Mouse (Mus musculus) adrenal gland, postnatal 10 days (tissue): Measurements from ENCODE around the gene Neurod2. TPM values are rescaled to one million over a fixed set of nuclear protein-coding genes. Genes with fewer than 3 reads are reported as not detected.

ENCODE experiments used
- DNase-seq: peaks from one replicate; pipeline ENCODE4 v3.0.0; 2021; ENCODE audit warnings: mixed read lengths
- total RNA-seq, 2 experiments: library from RNA; stranded (reverse); gene quantifications; 2 replicates each; pipeline ENCODE4 v1.2.3; 2021

Neurod2 gene
- total RNA-seq, 2 experiments from 2014 or later, result not detected

GRCm38 (mm10) chr11:98331401-98331800, 2.0 kb upstream of the Neurod2 start:
- DNase-seq, result no peak

DNA sequence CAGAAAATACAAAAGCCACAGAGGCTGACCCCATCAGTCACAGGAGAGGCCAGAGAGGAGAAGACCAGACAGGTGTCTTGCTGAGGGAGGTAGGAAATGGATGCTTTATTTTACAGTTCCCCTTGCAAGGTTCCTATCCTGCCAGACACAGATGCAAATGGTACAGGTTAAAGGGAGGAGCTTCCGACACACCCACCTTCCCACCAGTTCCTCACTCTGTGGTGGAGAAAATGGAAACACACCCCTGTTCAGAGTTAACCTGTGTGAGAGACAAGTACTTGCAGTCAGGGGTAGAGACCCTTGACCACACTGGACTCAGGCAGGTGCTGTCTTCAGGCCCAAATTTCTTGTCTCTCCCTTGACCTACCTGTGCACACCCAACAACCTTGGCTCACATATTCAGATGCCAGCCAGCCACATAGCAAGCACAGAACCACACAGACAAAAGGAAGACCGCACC, 1.3 kb upstream of the Neurod2 start:
- DNase-seq, result no peak

DNA sequence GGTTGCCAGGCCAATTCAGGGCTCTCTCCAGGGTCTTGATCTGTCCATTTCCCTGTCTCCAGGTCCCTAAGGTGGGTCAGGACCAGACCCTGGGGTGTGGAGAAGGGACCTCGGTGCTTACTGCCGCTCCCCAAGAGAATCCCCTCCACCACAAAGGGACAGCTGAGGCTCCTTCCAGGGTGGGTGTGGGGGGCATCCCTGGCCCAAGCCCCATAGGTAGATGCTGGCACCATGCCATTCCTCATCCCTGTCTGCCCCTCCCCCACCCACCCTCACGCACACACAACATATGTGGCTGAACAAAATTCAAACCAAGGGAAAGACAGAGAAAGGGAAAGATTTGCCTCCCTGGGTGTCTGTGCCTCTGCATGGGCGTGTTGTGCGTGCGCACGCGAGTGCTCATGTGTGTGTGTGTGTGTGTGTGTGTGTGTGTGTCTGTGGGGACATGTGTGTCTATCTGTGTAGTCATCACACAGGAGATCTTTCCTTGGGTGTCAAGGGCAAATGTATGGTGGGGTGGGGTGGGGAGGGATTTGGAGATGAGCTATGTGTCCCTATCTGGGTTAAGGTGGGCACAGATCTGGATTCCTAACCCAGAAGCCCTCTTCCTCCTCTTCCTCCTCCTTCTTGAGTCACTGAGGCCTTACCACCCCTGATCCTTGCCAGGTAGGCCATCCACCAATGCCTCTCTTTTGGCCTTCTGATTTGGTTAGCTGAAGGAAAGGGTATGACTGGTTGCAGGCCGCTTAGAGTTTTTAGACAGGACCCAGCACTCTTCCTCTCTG, 704 bp upstream of the Neurod2 start:
- DNase-seq, result no peak

GRCm38 (mm10) chr11:98328371-98329069, 928 bp downstream of the Neurod2 start:
- no peak for DNase-seq

DNA sequence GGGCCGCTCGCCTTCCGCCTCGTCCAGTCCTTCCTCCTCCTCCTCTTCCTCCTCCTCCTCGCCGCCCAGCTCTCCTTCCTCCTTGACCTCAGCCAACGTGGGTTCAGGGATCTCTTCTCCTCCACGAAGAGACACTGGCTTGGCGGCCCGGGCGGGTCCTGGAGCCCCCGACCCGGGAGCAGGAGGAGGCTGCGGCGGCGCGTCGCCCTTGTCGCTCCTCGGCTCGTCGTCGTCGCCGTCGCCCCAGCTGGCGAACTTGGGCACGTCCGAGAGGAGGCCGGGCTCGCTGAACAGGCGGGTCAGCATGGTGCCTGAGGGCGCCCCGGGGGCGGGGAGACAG, 1.4 kb downstream of the Neurod2 start:
- DNase-seq, result no peak

GRCm38 (mm10) chr11:98327136-98328030, 2.1 kb downstream of the Neurod2 start:
- DNase-seq, result no peak

- no peak for DNase-seq
Measured at GRCm38 (mm10) chr11:98326741-98327135, 2.7 kb downstream of the Neurod2 start.

- no peak for DNase-seq
Measured at GRCm38 (mm10) chr11:98325821-98326218, 3.6 kb downstream of the Neurod2 start.

- no peak for DNase-seq
Measured at GRCm38 (mm10) chr11:98325191-98325820, 4.1 kb downstream of the Neurod2 start.

GRCm38 (mm10) chr11:98323933-98324332, 5.5 kb downstream of the Neurod2 start:
- DNase-seq, result peak; percentile 68

- DNase-seq, result no peak
Measured at GRCm38 (mm10) chr11:98323136-98323866, 6.1 kb downstream of the Neurod2 start.

GRCm38 (mm10) chr11:98322159-98322558, 7.3 kb downstream of the Neurod2 start:
- DNase-seq, result no peak

GRCm38 (mm10) chr11:98321677-98322003, 7.8 kb downstream of the Neurod2 start:
- DNase-seq, result no peak

- no peak for DNase-seq
Measured at GRCm38 (mm10) chr11:98320806-98321676, 8.4 kb downstream of the Neurod2 start.

DNA sequence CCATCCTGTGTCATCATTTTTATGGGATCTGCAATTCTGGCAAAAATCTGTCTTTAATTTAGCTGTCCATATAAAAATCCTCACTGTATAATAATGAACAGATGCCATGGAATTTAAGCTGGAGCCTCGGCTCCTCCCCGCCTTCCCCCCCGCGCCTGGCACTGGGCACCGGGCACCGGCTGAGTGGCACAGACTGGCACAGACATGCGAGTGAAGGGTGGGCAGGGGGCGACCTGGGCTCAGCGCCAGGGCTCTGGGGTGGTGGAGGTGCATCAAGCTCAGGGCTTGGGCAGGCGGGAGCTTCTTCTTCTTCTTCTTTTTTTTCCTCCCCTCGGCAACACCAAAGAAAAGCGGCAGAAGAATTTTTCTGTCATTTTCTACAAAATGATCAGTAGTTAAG, 9.1 kb downstream of the Neurod2 start:
- DNase-seq, result no peak

DNA sequence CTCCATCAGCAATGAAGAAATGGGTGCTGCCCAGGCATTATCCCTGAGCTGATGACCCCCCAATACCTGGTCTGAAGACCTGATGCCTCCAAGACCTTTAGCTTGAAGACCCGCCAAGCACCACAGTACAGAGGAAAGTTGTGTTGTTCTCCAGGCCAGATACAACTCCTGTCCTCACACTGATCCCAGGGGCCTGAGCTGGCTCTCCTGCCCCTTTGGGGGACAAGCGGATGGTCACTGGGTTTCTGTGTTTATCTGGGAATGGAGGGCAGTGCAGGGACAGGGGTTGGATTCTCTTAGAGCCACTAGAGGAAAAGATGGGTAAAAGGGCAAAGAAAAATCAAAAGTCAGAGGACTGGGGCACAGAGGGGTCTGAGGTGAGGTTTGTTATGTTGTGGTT, 9.5 kb downstream of the Neurod2 start:
- DNase-seq, result no peak

DNA sequence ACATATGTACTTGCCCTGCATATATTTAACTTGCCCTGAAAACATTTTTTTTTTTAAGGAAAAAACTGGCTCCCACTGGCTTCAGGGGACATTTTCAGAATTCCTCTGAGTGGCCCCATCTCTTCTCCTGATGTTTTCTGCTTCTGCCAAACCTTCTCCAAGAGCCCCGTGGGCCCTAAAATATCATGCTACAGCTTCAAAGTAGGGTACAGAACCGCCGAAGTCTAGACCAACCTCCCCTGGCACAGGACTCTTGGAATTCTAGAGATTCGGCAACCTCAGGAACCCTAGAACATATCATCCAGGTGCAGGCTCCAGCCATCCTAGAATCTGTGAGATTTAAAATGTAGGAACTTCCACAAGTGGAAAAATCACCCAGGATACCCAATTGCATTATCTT, 9.9 kb downstream of the Neurod2 start:
- no peak for DNase-seq

GRCm38 (mm10) chr11:98319120-98319519, 10.3 kb downstream of the Neurod2 start:
- DNase-seq, result no peak

GRCm38 (mm10) chr11:98318421-98319116, 10.9 kb downstream of the Neurod2 start:
- DNase-seq, result no peak

GRCm38 (mm10) chr11:98317479-98317878, 12.0 kb downstream of the Neurod2 start:
- no peak for DNase-seq
